Mouse (Mus musculus): ENCODE measurements around the gene Prr23a3.

Prr23a3 gene

DNA sequence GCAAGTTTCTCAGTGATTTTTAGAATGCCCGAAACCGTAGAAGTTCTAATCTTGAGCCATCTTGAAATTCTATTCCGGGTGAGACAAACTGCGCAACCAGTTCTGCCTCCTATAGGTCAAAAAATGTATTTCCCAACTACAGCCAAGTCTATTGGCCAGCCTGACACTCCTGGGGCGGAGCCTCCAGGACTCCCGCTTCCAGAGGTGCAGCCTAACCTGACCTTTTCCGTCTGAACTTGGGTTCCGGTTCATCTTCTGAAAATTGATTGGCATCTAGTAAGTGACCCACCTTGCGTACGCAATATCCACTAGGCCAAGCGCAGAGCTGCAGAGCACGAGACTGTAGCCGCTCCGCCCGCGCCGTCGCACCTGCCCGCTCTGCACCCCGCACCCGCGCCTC, at the start of gene Prr23a3:
Gene Prr23a3 (plus strand): TSS at position 197 of the 400 bp plus-strand sequence.
- DNase-seq (ENCODE audit: low spot score), result no peak

DNA sequence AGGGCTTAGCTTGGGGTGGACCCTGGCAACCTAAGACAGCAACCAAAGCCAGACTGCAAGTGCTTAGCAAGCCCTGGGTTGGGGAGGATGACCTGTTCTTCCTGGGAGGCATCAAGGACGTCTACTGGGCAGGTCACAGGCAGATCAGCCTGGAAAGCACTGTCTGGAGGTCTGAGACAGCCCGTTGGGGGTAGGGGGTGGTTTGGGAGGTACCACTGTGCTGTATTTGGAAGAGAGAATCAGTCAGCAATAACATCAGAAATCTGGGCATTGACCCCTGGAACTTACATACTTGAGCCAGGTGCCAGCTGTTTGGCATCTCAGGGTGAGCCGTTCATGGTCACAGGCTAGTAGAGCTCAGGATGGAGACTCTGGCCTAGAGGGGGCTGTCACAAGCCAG, 48.5 kb upstream of the Prr23a3 start:
- no peak for DNase-seq (ENCODE audit: low spot score)

DNA sequence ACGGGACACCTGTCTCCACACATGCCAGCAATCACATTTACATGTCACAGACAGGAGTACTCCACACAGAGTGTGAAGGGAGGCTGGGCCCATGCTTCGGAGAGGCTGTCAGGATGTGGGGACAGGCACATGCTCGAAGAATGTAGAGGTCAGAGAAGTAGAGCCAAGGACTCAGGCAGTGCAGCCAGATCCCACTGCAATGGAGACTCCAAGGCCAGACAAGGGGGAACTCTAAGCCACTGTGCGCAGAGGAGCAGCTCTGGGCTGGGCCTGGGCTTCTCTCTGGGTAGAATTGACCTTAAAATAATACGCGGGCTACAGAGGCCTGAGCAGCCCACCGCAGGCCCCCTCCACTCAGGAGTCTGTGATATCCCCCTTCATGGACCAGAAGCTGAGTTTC, 47.0 kb upstream of the Prr23a3 start:
- no peak for DNase-seq (ENCODE audit: low spot score)

DNA sequence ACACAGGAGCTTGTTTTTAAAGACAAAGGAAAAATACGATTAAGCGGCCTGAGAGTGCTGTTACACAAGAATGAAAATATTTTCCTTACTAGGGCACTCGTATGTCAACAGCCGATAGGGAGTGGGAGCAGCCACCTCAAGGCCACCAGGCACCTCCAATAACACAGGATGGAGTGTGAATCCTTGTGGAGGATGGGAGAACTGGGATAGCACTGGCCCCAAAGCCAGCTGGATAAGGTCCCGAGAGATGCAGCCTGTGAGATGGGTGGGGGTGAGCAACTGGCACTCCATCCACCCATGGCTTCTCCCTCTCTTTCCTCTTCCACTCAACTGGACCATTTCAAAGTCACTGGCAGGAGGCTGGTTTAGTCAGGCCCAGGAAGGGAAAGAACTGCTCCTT, 45.6 kb upstream of the Prr23a3 start:
- DNase-seq (ENCODE audit: low spot score), result no peak

DNA sequence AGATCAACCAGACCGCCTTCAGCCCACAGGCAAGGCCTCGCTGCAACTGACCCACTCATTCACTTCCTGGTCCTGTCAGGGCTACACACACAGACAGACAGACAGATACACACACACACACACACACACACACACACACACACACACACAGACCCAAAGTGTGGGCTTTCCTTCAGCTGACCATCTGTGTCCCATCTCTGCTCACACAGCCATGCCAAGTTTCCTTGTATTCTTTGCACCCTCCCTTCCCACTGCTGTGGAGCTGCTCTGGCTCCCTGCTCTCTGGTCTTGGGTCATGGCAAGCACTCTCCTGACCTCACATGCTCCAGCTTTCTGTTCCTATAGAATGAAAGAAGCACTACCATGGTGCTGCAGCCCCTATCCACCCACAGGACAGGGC, 45.1 kb upstream of the Prr23a3 start:
- DNase-seq (ENCODE audit: low spot score), result no peak

DNA sequence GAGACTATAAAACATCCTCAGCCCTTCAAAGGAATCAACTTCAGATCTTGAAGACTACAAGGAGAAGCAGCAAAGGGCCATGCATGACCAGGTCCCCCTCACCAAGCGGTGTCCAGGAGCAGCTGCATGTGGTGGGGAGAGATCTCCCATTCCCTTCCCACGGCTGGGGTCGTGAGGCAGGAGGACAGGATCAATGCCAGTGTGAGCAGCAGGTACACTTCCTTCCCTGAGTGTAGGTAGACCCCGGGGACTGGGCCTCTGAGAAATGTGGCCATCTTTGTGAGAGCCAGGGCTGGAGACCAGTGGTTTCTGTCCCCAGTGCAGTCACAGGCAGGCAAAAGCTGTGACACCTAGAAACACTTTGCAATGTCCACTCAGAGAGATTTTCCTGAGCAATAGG, 44.1 kb upstream of the Prr23a3 start:
- no peak for DNase-seq (ENCODE audit: low spot score)

DNA sequence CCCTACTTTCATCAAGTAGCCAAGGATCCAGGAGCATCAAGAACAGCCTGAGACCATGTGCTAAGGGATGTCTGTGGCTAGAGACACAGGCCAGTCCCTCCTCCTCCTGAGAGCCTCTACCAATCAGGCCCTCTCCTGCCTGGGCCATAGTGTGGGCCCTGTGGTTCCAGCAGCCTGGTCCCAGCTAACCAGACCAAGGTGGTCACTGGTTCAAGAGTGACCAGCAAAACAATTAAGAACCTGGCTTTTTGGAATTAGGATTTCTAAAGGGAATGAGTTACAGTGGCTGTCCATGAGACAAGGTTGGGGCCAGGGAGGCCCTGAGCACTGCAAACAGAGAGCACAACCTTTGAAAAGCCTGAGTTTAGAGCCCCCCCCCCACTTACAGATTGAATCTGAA, 43.5 kb upstream of the Prr23a3 start:
- no peak for DNase-seq (ENCODE audit: low spot score)

DNA sequence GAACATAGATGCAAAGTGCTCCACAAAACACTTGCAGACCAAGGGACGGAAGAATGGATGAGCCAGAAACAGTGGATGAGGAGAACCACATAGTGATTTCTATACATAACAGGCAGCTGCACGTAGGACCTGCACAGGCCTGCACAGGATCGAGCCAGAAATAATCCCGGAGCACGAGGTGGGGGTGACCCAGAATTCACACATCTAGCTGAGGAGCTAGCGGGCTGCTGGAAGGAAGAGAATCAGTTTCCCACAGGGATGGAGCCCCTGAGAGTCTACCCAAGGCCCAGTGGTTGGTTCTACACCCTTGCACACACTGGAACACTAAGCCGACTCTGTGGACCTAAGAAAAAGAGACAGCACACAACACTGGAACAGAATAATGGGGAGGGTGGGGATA, 40.8 kb upstream of the Prr23a3 start:
- no peak for DNase-seq (ENCODE audit: low spot score)

DNA sequence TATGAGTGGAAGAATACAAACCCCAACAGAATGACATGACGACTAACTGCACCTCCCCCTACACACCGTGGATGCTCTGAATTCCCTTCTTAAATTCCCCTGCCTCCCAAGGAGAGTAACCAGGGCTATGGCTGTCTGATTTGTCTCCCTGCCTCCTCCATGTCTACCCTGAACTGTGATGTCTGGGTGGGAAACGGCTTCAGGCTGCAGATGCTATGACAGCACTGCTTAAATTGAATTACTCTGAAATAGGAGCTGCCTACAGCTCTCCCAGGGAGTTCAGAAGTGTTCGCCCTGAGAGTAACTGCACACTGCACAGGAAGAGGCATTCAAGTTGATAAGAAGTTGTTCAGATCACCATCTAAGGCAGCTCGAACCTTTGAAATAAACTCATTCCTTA, 35.1 kb upstream of the Prr23a3 start:
- no peak for DNase-seq (ENCODE audit: low spot score)

DNA sequence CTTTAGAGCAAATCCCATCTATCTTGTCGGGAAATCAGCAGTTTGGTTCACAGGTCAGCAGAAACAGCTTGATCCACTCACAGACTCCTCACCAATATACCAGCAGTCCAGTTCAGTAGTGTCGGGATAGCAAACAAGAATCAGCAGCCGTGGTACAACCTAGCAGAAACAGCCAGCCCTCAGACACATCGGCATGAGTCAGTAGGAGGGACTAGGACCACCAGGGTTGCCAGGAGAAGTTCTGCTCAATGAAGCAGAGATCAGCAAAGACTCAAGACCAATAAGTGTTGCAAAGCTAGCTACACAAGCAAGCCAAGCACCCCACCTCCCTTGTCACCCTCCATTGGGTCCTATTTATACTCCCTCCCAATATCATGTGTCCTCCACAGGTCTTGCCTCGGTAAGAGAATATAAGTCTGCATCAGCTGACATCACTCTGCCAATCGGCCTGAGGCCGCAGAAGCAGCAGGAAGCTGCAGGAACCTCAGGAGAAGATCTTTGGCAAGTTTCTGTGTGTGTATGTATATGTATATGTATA, 27.0 kb upstream of the Prr23a3 start:
- no peak for DNase-seq (ENCODE audit: low spot score)

DNA sequence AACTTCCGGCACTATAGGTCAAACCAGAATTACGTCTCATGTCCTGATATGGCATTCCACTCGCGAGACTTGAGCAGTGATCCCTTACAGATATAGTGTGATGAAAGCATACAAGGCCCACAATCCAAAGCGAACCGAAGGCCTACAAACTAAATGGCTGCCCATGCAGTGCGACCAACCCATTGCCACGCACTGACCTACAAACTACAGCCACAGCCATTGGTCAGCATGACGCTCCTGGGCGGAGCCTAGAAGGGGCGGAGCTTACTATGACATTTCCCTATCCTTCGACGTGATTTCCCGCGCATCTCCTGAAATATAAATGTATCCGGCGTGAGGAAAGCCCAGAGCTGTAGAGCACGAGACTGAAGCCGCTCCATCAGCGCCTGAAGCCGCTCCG, 22.4 kb upstream of the Prr23a3 start, which contains the start of gene Prr23a1:
Gene Prr23a1 (plus strand): TSS at position 387 of the 400 bp plus-strand sequence.
- peak; percentile 8 for DNase-seq (ENCODE audit: low spot score)

DNA sequence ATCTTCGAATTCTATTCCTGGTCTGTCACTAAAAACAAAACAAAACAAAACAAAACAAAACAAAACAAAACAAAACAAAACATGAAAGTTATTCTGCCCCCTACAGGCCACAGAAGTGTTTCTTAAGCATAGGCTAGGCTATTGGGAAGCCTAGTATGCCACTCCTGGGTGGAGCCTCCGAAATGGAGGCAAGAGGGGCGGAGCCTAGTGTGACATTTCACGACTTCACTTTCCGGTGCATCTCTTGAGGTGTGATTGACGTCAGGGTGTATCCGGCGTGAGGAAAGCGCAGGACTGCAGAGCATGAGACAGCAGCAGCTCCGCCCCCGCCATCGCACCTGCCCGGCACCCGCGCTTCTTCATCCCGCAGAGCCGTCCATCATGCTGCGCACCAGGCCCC, 8.4 kb upstream of the Prr23a3 start, which contains the start of gene Prr23a2:
Gene Prr23a2 (plus strand): TSS at position 285 of the 400 bp plus-strand sequence.
- no peak for DNase-seq (ENCODE audit: low spot score)

DNA sequence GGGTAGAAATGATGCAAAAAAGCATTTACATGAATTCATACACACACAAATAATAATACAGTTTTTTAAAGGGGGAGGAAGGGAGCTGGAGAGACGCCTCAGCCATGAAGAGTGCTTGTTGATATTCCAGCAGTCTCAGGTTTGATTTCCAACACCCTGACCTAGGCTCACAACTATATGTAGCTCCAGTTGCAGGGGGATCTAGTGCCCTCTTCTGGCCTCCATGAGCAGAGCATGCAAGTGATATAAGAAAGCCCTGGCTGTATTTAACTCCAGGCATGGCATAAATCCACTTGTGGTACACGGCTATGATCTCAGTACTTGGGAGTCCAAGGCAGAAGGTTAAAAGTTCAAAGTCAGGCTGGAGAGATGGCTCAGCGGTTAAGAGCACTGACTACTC, 1.1 kb upstream of the Prr23a3 start:
- DNase-seq (ENCODE audit: low spot score), result peak; percentile 8

DNA sequence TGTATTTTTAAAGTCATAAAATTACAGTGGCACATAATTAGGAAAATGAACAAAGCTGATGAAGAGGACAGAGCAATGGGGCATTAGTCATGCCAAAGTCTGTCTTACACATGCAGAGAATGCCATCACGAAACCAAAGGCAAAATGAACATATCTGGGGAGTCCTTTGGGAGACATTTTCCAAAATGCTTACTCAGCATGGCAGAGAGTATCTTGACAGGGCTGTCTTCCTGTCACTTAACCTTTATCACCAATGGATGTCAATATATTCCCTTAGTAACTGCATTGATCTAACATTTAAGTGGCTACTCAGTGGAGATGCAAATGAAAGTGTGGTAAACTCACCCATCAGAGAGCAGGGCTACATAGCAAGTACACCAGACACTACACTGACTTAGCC, 36.9 kb downstream of the Prr23a3 start:
- DNase-seq (ENCODE audit: low spot score), result no peak

DNA sequence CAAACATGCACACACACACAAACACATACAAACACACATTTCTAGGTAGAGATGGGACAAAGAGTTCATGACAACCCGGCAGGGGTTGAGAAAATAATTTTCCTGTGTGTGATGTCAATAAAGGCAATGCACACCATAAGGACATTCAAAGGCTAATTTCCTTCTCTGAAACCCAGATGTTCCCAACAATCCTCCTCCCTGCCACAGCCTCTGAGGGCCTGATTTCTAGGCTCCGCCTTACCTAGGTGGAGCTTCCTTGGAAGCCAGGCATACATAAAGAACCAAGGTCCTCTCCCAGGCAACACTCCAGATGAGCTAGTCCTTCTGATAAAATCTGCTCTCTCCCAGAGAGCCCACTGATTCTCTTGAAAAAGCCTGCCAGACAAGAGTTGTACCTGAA, 38.3 kb downstream of the Prr23a3 start, which contains the start of gene 7420426K07Rik:
Gene 7420426K07Rik (plus strand): TSS at position 301 of the 400 bp plus-strand sequence.
- no peak for DNase-seq (ENCODE audit: low spot score)
